Mouse (Mus musculus) small intestine, adult 2 months (tissue): ENCODE measurements at regions not wholly inside any gene's neighbourhood (a gene's known extent, or its start where the extent isn't known, plus 50 kb on each side); places are given as distances from the start of the nearest gene placed in this dataset.

Experiments used
- CTCF ChIP-seq: fragments of 200-500 bp; IDR thresholded peaks from 2 replicates; pipeline ENCODE4 v1.5.1; 2012; ENCODE audit warnings: low read depth, mild to moderate bottlenecking, control low read depth, inconsistent platforms, low read length, moderate library complexity, mixed read lengths; ENCODE audit not compliant: insufficient replicate concordance, insufficient read length; ENCODE audit errors: extremely low read depth
- POLR2A ChIP-seq: fragments of 200-500 bp; IDR thresholded peaks from 2 replicates; pipeline ENCODE4 v1.6.1; 2012; ENCODE audit warnings: low read depth, mild to moderate bottlenecking, control low read depth, inconsistent platforms, low read length, moderate library complexity

DNA sequence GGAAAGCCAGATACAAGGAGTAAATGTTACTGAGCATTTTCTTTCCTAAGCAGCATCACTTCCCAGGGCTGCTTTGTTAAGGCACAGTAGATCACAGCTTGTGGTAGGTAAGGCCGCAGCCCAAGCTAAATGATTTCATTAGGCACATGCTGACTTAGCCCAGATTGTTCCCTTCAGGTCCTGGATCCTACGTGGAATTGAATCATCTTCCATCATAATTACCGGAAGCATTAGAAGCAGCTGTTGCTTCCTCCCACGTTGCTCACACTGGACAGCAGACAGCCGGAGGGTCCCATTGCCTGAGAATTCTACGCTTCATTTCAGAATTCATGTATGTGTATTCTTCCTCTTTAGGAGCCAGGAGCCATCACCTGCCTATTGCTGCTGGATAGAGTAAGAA lies 458.6 kb upstream of the Rag2 start:
- TF ChIP-seq POLR2A (no peak), CTCF (no peak)
